Mouse (Mus musculus): ENCODE measurements around the gene Eml1.

DNA sequence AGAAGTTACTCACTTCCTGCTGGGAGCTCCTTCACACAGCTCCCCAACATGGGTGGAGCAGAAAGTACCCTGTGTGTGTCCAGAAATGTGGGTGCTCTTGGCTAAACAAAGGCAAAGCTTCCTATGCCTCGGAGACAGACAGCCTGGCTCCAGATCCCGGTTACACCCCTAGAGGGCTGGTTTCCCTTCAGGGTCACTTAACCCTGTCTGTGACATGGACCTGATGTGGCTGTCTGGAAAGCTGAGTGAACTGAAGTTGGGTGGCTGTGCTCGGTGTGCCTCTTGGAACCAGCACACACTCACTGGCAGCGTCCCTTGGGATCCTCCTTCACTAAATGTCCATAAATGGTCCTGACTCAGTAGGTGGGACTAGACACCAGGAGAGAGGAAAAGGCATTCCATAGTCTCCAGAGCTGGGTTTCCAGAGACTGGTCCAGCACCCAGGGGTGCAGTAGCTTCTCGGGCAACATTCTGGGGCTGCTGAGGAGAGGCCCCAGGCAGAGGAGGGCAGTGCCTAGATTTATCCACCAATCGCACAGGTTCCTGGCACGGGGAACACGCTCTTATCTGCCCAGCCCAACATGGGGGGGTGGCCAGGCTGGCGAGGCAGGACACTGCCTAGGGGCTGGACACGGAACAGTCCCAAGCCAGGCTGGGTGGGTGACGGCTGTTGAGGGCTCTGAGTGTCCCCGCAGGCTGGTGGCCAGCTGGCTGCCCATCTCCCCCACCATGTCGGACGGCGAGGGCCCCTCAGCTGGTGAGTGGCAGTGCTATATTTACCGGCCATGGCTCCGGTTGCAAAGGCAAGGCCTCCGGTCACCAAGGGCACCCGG, at the start of gene Eml1:
- TF ChIP-seq CTCF (IDR thresholded peaks at IDR 0.05; ENCODE audit: borderline replicate concordance, insufficient read depth, low read length) (no peak), POLR2A (IDR thresholded peaks at IDR 0.05; ENCODE audit: low read depth, low read length) (no peak)

Data from embryonic fibroblast, embryonic 13.5 days (primary cell).